Mouse (Mus musculus): ENCODE measurements around the gene Cmtm7.

The Cmtm7 gene

DNA sequence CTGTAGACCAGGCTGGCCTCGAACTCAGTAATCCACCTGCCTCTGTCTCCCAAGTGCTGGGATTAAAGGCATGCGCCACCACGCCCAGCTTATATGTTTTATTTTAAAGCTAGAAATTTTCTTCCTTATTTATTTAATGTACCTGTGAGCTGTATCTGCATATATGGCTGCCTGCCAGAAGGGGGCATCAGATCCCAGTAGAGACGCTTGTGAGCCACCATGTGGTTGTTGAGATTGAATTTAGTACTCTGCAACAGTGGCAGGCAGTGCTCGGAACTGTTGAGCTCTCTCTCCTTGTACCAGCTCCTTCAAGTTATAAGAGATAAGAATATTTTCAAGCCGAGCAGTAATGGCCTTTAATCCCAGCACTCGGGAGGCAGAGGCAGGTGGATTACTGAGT lies 71.3 kb downstream of the Cmtm7 start:
- peak; percentile 69 to 70 for DNase-seq

DNA sequence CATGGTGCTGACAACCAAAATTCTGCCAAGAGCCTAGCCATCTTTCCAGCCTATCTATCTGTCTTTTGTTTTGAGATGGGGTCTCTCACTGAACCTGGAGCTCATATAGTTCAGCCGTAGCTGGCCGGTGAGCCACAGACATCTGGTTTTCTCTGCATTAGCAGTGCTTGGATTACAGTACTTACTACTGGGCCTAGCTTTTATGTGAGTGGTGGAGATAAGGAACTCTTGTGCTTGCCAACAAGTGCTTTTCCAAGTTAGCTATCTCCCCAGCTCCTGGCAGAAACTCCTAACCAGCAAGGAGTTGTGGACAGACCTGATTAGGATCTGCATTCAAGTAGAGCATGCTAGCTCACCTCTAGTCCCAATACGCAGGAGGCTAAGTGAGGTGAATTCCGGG lies 73.9 kb downstream of the Cmtm7 start:
- no peak for DNase-seq

All from kidney, postnatal 25 days (tissue).